Mouse (Mus musculus) kidney, adult 11 months (tissue): Measurements from ENCODE around the gene Ankrd36.
"Not testable (repeated sequence)": the region's sequence is repeated elsewhere in the genome, so short reads cannot be mapped to it uniquely, and the experiment has no call there.

ENCODE experiments used
- DNase-seq: peaks from one replicate; pipeline ENCODE4 v3.0.0; 2022

Ankrd36 gene

GRCm38 (mm10) chr11:5546693-5547092, 22.8 kb upstream of the Ankrd36 start:
- no peak for DNase-seq

- no peak for DNase-seq
Observed at GRCm38 (mm10) chr11:5551430-5551829, 18.1 kb upstream of the Ankrd36 start.

- no peak for DNase-seq
Observed at GRCm38 (mm10) chr11:5551931-5552330, 17.6 kb upstream of the Ankrd36 start.

GRCm38 (mm10) chr11:5560273-5560672, 9.2 kb upstream of the Ankrd36 start:
- no peak for DNase-seq

GRCm38 (mm10) chr11:5562625-5563268, 6.7 kb upstream of the Ankrd36 start:
- no peak for DNase-seq

GRCm38 (mm10) chr11:5563898-5564297, 5.6 kb upstream of the Ankrd36 start:
- no peak for DNase-seq

- DNase-seq: no peak
Observed at GRCm38 (mm10) chr11:5565596-5565995, 3.9 kb upstream of the Ankrd36 start.

- no peak for DNase-seq
Observed at GRCm38 (mm10) chr11:5566506-5566905, 3.0 kb upstream of the Ankrd36 start.

- DNase-seq: no peak
Observed at GRCm38 (mm10) chr11:5567654-5568053, 1.8 kb upstream of the Ankrd36 start.

GRCm38 (mm10) chr11:5568082-5568481, 1.4 kb upstream of the Ankrd36 start:
- no peak for DNase-seq

GRCm38 (mm10) chr11:5571856-5572255, 2.4 kb downstream of the Ankrd36 start:
- no peak for DNase-seq

- DNase-seq: no peak
Observed at GRCm38 (mm10) chr11:5573821-5574220, 4.3 kb downstream of the Ankrd36 start.

GRCm38 (mm10) chr11:5575046-5575445, 5.6 kb downstream of the Ankrd36 start:
- DNase-seq: no peak

GRCm38 (mm10) chr11:5592336-5592735, 22.9 kb downstream of the Ankrd36 start:
- DNase-seq: no peak

- DNase-seq: no peak
Observed at GRCm38 (mm10) chr11:5595381-5595791, 25.9 kb downstream of the Ankrd36 start.

GRCm38 (mm10) chr11:5595792-5596191, 26.3 kb downstream of the Ankrd36 start:
- DNase-seq: no peak

GRCm38 (mm10) chr11:5596756-5597155, 27.3 kb downstream of the Ankrd36 start:
- no peak for DNase-seq

GRCm38 (mm10) chr11:5605421-5605820, 35.9 kb downstream of the Ankrd36 start:
- no peak for DNase-seq

- DNase-seq: not testable (repeated sequence)
Observed at GRCm38 (mm10) chr11:5611918-5612317, 42.4 kb downstream of the Ankrd36 start.

GRCm38 (mm10) chr11:5614453-5614852, 45.0 kb downstream of the Ankrd36 start:
- DNase-seq: no peak

GRCm38 (mm10) chr11:5625101-5625500, 55.6 kb downstream of the Ankrd36 start:
- DNase-seq: no peak

- peak; percentile 54 for DNase-seq
Observed at GRCm38 (mm10) chr11:5629033-5629432, 59.5 kb downstream of the Ankrd36 start.

- DNase-seq: no peak
Observed at GRCm38 (mm10) chr11:5643085-5643484, 73.6 kb downstream of the Ankrd36 start.

- no peak for DNase-seq
Observed at GRCm38 (mm10) chr11:5650321-5650720, 80.8 kb downstream of the Ankrd36 start.

GRCm38 (mm10) chr11:5682541-5682940, 113.1 kb downstream of the Ankrd36 start:
- no peak for DNase-seq
